Mouse (Mus musculus): ENCODE data around the gene Adgrb3. TPM values are rescaled to one million over a fixed set of nuclear protein-coding genes. Genes with fewer than 3 reads are reported as not detected.
"Not testable (repeated sequence)": the region's sequence is repeated elsewhere in the genome, so short reads cannot be mapped to it uniquely, and the experiment has no call there.

Gene Adgrb3
- total and polyA plus RNA-seq, 2 experiments from 2014 or later, result 54.6 to 90.7 TPM

DNA sequence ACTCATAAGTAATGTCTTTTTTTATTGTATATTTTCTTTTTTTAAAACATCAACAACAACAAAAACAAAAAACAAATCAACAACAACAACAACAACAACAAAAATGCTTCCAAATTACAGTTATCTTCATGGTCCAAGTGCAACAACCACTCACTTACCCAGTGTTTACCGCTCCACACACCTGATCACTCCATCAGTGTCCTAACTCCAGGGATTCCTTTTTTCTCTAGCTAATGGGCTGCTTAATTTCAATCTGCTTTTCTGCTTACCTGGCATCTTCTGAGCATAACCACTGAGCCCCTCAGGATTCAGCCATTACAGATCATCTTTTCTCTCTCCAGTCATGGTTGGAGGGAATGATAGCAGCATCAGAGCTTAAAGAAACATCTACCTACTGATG is 176.8 kb downstream of the Adgrb3 start:
- Histone ChIP-seq H3K4me1 (ENCODE audit: insufficient read depth, low read length) (no peaks in the 10 kb centered on the region), H3K27me3 (ENCODE audit: insufficient read depth, low read length) (no peaks in the 10 kb centered on the region), H3K9ac (replicated peaks; ENCODE audit: low read length, poor library complexity, severe bottlenecking) (no peak overlapping the region), H3K4me2 (ENCODE audit: low read depth, low read length, poor library complexity, severe bottlenecking) (no peak overlapping the region), H3K36me3 (ENCODE audit: insufficient read depth, low read length) (no peaks in the 10 kb centered on the region), H3K27ac (ENCODE audit: low read depth, low read length) (no peak overlapping the region), H3K4me3 (ENCODE audit: low read depth, low read length) (no peak overlapping the region), H3K9me3 (ENCODE audit: low read length) (no peaks in the 10 kb centered on the region)
- no peak for TF ChIP-seq CTCF (IDR thresholded peaks at IDR 0.05)
- 94% methylated on average over 1 of the region's 1 CpGs for WGBS
- 0 out of 2 replicates have a peak, but pooled peaks have one; percentile 44 for ATAC-seq (ENCODE audit: low FRiP score)
- DNase-seq (ENCODE audit: low spot score), result peak; percentile 7

DNA sequence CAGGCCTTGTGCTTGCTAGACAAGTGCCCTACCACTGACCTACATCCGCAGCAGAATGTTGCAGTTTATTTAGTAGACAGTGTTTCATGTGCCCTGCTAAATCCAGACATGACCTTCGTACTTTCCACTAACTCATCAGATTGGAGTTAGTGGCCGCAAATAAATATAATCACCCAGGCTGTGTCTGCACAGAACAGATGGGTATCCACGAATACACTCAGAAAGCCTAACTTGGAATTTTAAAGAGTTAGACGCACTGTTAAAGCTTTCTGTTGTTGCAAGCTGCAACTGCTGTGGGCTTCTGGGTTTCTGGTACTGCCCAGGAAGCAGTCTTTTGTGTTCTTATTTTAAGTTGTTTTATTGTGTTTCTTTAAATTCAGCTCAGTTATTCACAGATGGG is 185.3 kb downstream of the Adgrb3 start:
- no peak for DNase-seq (ENCODE audit: low spot score)
- H3K4me1 ChIP-seq (ENCODE audit: insufficient read depth, low read length), result no peaks in the 10 kb centered on the region
- WGBS, result 86% methylated on average over 5 of the region's 5 CpGs
- H3K9ac ChIP-seq (replicated peaks; ENCODE audit: low read length, poor library complexity, severe bottlenecking), result no peak overlapping the region
- no peak for TF ChIP-seq CTCF (IDR thresholded peaks at IDR 0.05)
- no peak overlapping the region for H3K4me3 ChIP-seq (ENCODE audit: low read depth, low read length)
- no peaks in the 10 kb centered on the region for H3K27me3 ChIP-seq (ENCODE audit: insufficient read depth, low read length)
- H3K9me3 ChIP-seq (ENCODE audit: low read length), result no peaks in the 10 kb centered on the region
- no peaks in the 10 kb centered on the region for H3K36me3 ChIP-seq (ENCODE audit: insufficient read depth, low read length)
- H3K4me2 ChIP-seq (ENCODE audit: low read depth, low read length, poor library complexity, severe bottlenecking), result no peak overlapping the region
- H3K27ac ChIP-seq (ENCODE audit: low read depth, low read length), result no peak overlapping the region
- no peak for ATAC-seq (ENCODE audit: low FRiP score)

DNA sequence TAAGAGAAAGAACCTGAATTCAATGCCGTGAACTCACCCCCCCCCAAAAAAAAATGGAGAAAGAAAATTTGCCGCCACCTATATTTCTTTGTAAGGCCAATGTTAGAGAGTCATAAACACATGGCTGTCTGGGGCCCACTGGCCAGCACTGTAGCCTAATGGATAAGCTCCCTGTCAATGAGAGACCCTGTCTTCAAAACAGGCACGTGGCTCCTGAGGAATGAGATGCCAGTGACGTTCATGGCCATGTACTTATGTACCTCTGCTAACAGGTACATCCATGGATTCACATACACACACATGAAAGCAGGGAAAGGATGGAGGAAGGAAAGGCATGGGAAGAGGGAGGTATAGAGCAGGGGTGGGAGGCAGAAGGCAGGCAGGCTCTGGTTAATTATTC is 208.0 kb downstream of the Adgrb3 start:
- no peak overlapping the region for H3K9ac ChIP-seq (replicated peaks; ENCODE audit: low read length, poor library complexity, severe bottlenecking)
- ATAC-seq (ENCODE audit: low FRiP score), result no peak
- TF ChIP-seq CTCF (IDR thresholded peaks at IDR 0.05), result no peak
- no peak overlapping the region for H3K4me2 ChIP-seq (ENCODE audit: low read depth, low read length, poor library complexity, severe bottlenecking)
- DNase-seq (ENCODE audit: low spot score), result no peak
- H3K4me1 ChIP-seq (ENCODE audit: insufficient read depth, low read length), result no peaks in the 10 kb centered on the region
- no peaks in the 10 kb centered on the region for H3K27me3 ChIP-seq (ENCODE audit: insufficient read depth, low read length)
- H3K9me3 ChIP-seq (ENCODE audit: low read length), result no peaks in the 10 kb centered on the region
- WGBS, result 66% methylated on average over 4 of the region's 4 CpGs
- H3K36me3 ChIP-seq (ENCODE audit: insufficient read depth, low read length), result no peaks in the 10 kb centered on the region
- no peak overlapping the region for H3K4me3 ChIP-seq (ENCODE audit: low read depth, low read length)
- no peak overlapping the region for H3K27ac ChIP-seq (ENCODE audit: low read depth, low read length)

DNA sequence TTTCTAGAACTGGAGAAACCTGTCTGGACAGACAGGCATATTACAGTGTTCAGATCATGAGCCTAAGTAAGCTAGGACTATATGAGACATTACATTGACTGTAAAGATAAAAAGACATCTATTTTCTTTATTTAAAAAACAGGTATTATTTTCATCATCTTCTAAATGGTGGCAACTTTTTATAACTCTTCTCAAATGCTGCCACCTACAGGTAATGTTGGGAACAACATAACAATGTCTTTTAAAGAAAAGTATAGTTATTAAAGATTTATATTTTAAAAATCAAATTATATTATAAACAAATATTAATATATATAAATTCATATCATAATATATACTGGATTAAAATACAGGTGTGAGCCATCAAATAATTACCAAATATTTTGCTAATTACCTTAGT is 212.6 kb downstream of the Adgrb3 start:
- Histone ChIP-seq H3K9ac (replicated peaks; ENCODE audit: low read length, poor library complexity, severe bottlenecking) (no peak overlapping the region), H3K4me1 (ENCODE audit: insufficient read depth, low read length) (no peaks in the 10 kb centered on the region), H3K4me3 (ENCODE audit: low read depth, low read length) (no peak overlapping the region), H3K4me2 (ENCODE audit: low read depth, low read length, poor library complexity, severe bottlenecking) (no peak overlapping the region), H3K27me3 (ENCODE audit: insufficient read depth, low read length) (no peaks in the 10 kb centered on the region), H3K27ac (ENCODE audit: low read depth, low read length) (no peak overlapping the region), H3K9me3 (ENCODE audit: low read length) (no peaks in the 10 kb centered on the region), H3K36me3 (ENCODE audit: insufficient read depth, low read length) (no peaks in the 10 kb centered on the region)
- TF ChIP-seq CTCF (IDR thresholded peaks at IDR 0.05), result peak; percentile 61
- ATAC-seq (ENCODE audit: low FRiP score) (no peak), DNase-seq (ENCODE audit: low spot score) (peak; percentile 44)

DNA sequence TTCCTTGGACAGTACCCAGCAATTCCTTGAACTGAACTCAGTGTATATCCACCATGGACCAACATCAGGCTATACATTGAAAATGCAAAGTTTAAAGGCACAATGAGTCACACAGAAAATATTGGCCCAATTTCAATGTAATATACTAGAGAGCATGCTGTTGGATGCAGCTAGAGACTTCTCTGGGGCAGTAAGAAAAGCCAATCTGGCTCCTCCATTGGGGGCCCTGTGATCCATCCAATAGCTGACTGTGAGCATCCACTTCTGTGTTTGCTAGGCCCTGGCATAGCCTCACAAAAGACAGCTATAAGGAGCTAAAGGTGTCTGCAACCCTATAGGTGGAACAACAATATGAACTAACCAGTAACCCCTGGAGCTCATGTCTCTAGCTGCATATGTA is 218.7 kb downstream of the Adgrb3 start:
- H3K36me3 ChIP-seq (ENCODE audit: insufficient read depth, low read length); DNase-seq (ENCODE audit: low spot score); H3K9me3 ChIP-seq (ENCODE audit: low read length); H3K9ac ChIP-seq (replicated peaks; ENCODE audit: low read length, poor library complexity, severe bottlenecking); H3K27ac ChIP-seq (ENCODE audit: low read depth, low read length); H3K4me2 ChIP-seq (ENCODE audit: low read depth, low read length, poor library complexity, severe bottlenecking); H3K4me3 ChIP-seq (ENCODE audit: low read depth, low read length); H3K27me3 ChIP-seq (ENCODE audit: insufficient read depth, low read length); H3K4me1 ChIP-seq (ENCODE audit: insufficient read depth, low read length); ATAC-seq (ENCODE audit: low FRiP score): not testable (repeated sequence)

DNA sequence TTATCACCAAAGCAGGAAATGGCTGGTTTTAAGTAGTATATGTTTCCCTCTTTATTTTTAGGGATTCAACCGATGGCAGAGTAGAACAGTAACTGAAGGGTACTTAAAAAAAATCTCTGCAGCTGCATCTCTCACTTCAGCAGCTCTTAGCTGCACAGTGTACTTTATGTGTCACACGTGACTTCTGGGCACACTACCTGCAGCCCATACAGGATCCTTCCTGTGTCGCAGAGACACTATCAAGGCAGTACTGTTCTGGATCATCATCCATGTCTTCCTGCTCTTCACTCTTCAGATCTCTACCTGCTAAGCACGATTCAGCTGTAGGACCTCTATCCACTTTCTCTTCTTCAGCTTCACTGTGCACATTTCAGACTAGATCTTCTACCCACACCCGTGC is 230.6 kb downstream of the Adgrb3 start:
- H3K36me3 ChIP-seq (ENCODE audit: insufficient read depth, low read length), result no peaks in the 10 kb centered on the region
- H3K9ac ChIP-seq (replicated peaks; ENCODE audit: low read length, poor library complexity, severe bottlenecking), result no peak overlapping the region
- ATAC-seq (ENCODE audit: low FRiP score), result no peak
- H3K4me1 ChIP-seq (ENCODE audit: insufficient read depth, low read length), result no peaks in the 10 kb centered on the region
- H3K27me3 ChIP-seq (ENCODE audit: insufficient read depth, low read length), result no peaks in the 10 kb centered on the region
- no peak overlapping the region for H3K4me2 ChIP-seq (ENCODE audit: low read depth, low read length, poor library complexity, severe bottlenecking)
- H3K27ac ChIP-seq (ENCODE audit: low read depth, low read length), result no peak overlapping the region
- H3K9me3 ChIP-seq (ENCODE audit: low read length), result no peaks in the 10 kb centered on the region
- TF ChIP-seq CTCF (IDR thresholded peaks at IDR 0.05), result no peak
- no peak for DNase-seq (ENCODE audit: low spot score)
- H3K4me3 ChIP-seq (ENCODE audit: low read depth, low read length), result no peak overlapping the region
- WGBS, result 93% methylated on average over 5 of the region's 5 CpGs
